Mouse (Mus musculus) MEL (cell line): ENCODE data around the gene Gm20388.

Source experiments
- GATA1 ChIP-seq: IDR thresholded peaks from 2 replicates; pipeline ENCODE4 v1.6.1; 2011; ENCODE audit warnings: low read depth, low read length, improper control_type of control experiment
- MEF2A ChIP-seq: IDR thresholded peaks from 2 replicates; pipeline ENCODE4 v1.6.1; 2014; ENCODE audit warnings: low read depth, mild to moderate bottlenecking, inconsistent platforms, low read length, improper control_type of control experiment; ENCODE audit not compliant: poor library complexity, insufficient replicate concordance, severe bottlenecking; ENCODE audit errors: extremely low read depth
- POLR2A ChIP-seq, 2 experiments: IDR thresholded peaks; 2 replicates each; pipeline ENCODE4 v1.6.1; 2011 to 2012; ENCODE audit warnings: low read length in 2 of 2, mild to moderate bottlenecking in 2 of 2, control low read depth in 1 of 2, improper control_type of control experiment in 1 of 2, low read depth in 1 of 2, moderate library complexity in 1 of 2; ENCODE audit not compliant: control insufficient read depth in 1 of 2, insufficient read depth in 1 of 2, poor library complexity in 1 of 2

DNA sequence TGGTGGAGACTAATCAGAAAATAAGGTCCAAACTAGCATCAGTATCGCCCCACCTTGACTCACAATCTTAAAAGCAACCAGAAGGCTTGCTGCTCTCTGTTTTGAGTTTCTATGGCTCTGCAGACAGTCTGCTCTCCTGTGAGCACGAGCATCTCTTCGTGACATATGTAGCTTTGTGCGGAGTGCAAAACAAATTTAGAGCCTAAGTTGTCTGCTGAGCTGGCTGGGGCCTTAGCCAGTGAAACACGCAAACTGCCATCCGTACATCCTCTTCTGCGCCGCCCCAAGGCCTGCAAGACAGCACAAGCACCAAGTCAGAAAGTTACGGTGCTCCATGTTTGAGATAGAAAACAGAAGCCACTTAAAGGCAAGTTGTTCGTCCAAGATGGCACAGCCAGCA, 3814.1 kb downstream of the Gm20388 start:
- no peak for TF ChIP-seq POLR2A (IDR thresholded peaks at IDR 0.05; ENCODE audit: control insufficient read depth in 1 of 2, insufficient read depth in 1 of 2, low read depth in 1 of 2, low read length in 2 of 2, poor library complexity in 1 of 2)
- TF ChIP-seq GATA1 = no peak
- TF ChIP-seq MEF2A = no peak
